Mouse (Mus musculus) G1E (cell line): ENCODE data around the gene Pik3c2b. TPM values are rescaled to one million over a fixed set of nuclear protein-coding genes. Genes with fewer than 3 reads are reported as not detected.

Source experiments
- ATAC-seq: 2 replicates; pipeline ENCODE4 v1.8.0; 2016; ENCODE audit warnings: mild to moderate bottlenecking; ENCODE audit not compliant: insufficient number of reproducible peaks, poor library complexity, low FRiP score, severe bottlenecking; ENCODE audit errors: extremely low read depth
- DNase-seq: peaks from one replicate; pipeline ENCODE4 v3.0.0; 2012; ENCODE audit warnings: low spot score
- H3K27me3 ChIP-seq: 2 replicates; pipeline ENCODE4 v1.6.1; 2012; ENCODE audit warnings: mild to moderate bottlenecking, low read length, inconsistent platforms; ENCODE audit not compliant: insufficient read depth
- H3K36me3 ChIP-seq: replicated peaks from 2 replicates; pipeline ENCODE3; 2012; ENCODE audit warnings: mild to moderate bottlenecking, inconsistent platforms
- H3K4me1 ChIP-seq: 2 replicates; pipeline ENCODE4 v1.6.1; 2012; ENCODE audit warnings: low read depth, low read length, inconsistent platforms, mixed read lengths; ENCODE audit not compliant: insufficient read depth
- H3K4me3 ChIP-seq: 2 replicates; pipeline ENCODE4 v1.5.1; 2012; ENCODE audit warnings: low read depth, mild to moderate bottlenecking, inconsistent platforms, low read length, moderate library complexity, mixed read lengths
- H3K9me3 ChIP-seq: replicated peaks from 2 replicates; pipeline ENCODE4 v1.6.1; 2012; ENCODE audit warnings: inconsistent platforms
- CTCF ChIP-seq: IDR thresholded peaks from 2 replicates; pipeline ENCODE4 v1.5.1; 2012; ENCODE audit warnings: low read depth, low read length, inconsistent platforms, mixed read lengths
- GATA1 ChIP-seq: IDR thresholded peaks from 2 replicates; pipeline ENCODE4 v1.6.1; 2012; ENCODE audit warnings: borderline replicate concordance, low read length, inconsistent platforms, mixed read lengths
- GATA2 ChIP-seq: IDR thresholded peaks from 2 replicates; pipeline ENCODE4 v1.6.1; 2012; ENCODE audit warnings: low read depth, low read length, inconsistent platforms, borderline replicate concordance
- POLR2AphosphoS5 ChIP-seq: IDR thresholded peaks from 2 replicates; pipeline ENCODE4 v1.6.1; 2012; ENCODE audit warnings: low read depth, low read length, inconsistent platforms; ENCODE audit not compliant: insufficient replicate concordance
- TAL1 ChIP-seq: conservative IDR thresholded peaks from 2 replicates; pipeline ENCODE4 v1.6.1; 2012; ENCODE audit warnings: low read depth, low read length, inconsistent platforms, mixed read lengths
- polyA plus RNA-seq: library from polyadenylated mRNA; stranded (reverse); fragments of >175 nt; gene quantifications from 2 replicates; pipeline ENCODE4 v1.2.3, GENCODE M21; 2012
- total RNA-seq, 2 experiments: library from RNA; stranded (forward) in 1 of 2; stranded (reverse) in 1 of 2; fragments of 200-1000 nt in 1 of 2; fragments of >200 nt in 1 of 2; fragmentation: Nextera tagmentation in 1 of 2; gene quantifications; 2 replicates each; pipeline ENCODE4 v1.2.3; 2014 to 2017

Pik3c2b gene
- total and polyA plus RNA-seq, 3 experiments, result 0.27 TPM; not detected in 2

DNA sequence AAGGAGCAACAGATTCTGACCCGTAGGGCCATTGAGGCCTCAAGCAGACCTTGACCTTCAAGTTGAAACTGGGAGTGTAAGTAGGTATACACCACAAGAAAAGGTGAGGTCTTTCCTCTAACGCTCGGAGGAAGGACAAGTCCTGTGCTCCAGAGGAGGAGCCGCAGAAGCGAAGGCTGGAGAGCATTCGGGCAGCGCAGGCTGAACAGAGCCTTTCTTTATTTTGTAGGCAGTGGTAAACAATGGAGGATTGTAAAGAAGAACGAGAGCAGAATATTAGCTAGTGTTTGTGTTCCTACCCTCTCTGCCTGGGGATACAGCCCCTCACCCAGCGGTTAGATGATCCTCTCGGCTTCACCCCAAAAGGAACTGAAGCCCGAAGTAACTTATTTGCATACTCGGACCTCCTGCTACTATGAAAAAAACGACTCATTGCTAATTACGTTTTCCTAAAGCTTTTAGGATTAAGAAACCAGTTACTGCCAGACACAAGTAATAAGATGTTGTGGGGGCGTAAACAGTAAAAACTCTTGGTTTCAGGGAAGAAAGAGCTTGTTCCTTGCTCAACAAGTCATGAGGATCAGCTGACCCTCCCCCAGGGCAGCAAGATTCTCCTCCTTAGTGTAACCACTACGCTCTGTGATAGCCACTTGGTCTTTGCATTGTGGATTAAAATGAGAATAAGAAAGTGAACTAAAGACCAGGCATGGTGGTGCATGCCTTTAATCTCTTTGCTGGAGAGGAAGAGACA, 84.2 kb downstream of the Pik3c2b start:
- peak overlapping the region; percentile 48; the same call in 1 of the 2 replicates for H3K4me3 ChIP-seq
- TF ChIP-seq TAL1 (no peak), POLR2AphosphoS5 (no peak), CTCF (no peak), GATA2 (no peak), GATA1 (no peak)
- peaks cover 30% of the 10 kb centered on the region for H3K4me1 ChIP-seq
- no peak for ATAC-seq
- H3K9me3 ChIP-seq, result no peaks in the 10 kb centered on the region; the same call in 1 of the 2 replicates
- peaks cover 28% of the 10 kb centered on the region for H3K36me3 ChIP-seq
- DNase-seq, result no peak
- no peaks in the 10 kb centered on the region for H3K27me3 ChIP-seq

DNA sequence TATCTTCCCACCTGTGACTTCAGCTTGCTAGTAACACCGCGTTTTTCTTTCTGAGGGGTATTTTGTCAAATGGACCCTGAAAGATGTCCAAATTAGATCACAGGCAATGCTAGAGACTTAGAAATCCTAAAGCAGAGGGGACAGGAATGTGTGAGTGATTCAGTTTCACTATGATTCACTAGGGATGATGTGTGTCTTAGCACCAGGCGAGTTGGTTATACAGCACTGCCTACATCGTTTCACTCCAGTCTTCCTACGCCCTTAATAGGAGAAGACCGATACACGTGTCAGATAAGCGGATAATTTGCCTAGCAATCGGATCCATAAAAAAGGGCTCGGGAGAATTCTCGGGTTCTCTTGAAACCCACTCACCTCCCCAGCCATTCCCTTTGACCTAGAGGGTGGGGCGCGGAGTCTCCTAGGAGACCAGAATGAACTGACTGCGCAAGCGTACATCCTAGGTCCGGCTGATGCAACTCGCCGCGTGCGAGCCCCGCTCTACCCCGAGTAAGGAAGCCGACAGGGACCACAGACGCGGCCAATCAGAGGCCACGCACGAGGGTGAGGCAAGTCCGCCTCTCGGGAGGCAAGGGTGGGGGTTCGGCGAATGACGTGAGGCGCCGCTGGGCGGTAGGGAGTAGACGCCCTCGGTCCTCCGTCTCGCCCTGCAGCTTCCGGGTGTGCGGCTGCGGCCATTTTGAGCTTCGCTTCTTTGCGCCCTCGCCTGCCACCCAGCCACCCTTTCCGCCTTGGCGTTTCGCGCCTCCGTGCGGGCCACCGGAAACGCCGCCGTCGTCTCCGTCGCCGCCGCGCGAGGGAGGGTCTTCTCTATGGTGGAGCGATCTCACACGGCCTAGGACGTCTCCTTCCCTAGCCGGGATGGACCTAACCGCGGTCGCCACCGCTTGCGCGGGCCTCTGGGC, 85.4 kb downstream of the Pik3c2b start, which contains the start of gene Ppp1r15b:
Ppp1r15b (plus strand) TSS at position 506 of the 923 bp plus-strand sequence.
- Histone ChIP-seq H3K4me3 (peak within 1 kb of the TSS; percentile 78), H3K27me3 (no peaks in the 10 kb centered on the region)
- TF ChIP-seq CTCF (no peak), GATA2 (no peak), POLR2AphosphoS5 (no peak), TAL1 (no peak), GATA1 (no peak)

DNA sequence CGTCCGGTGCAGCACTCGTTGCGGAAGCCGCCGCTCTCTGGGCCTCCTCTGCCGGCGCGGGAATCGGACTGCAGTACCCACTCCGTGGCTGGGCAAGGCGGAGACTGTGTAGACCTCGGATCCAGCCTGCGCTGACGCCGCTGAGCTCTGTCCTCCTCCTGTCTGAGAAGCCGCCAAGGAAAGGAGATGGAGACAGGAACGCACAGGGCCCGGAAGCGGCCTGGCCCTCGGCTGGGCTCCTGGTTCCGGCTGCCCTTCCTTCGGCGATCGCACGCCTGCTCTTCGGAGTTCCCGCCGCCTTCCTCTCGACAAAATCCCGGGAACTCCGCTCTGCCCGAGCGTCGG, 86.1 kb downstream of the Pik3c2b start:
- H3K36me3 ChIP-seq, result peaks cover 43% of the 10 kb centered on the region
- peak overlapping the region; percentile 78 for H3K4me3 ChIP-seq
- ATAC-seq (no peak), DNase-seq (no peak)
- H3K9me3 ChIP-seq, result no peaks in the 10 kb centered on the region
- no peaks in the 10 kb centered on the region for H3K27me3 ChIP-seq
- TF ChIP-seq TAL1 (no peak), GATA1 (no peak), CTCF (no peak), GATA2 (no peak), POLR2AphosphoS5 (no peak)
- H3K4me1 ChIP-seq, result peaks cover 38% of the 10 kb centered on the region

More for the DNA sequence above, 85.4 kb downstream of the Pik3c2b start, which contains the start of gene Ppp1r15b:
- Histone ChIP-seq H3K9me3 (no peaks in the 10 kb centered on the region), H3K4me1 (peaks cover 37% of the 10 kb centered on the region), H3K36me3 (peaks cover 36% of the 10 kb centered on the region)
- DNase-seq, result peak; percentile 99
- ATAC-seq, result peak; percentile 89

DNA sequence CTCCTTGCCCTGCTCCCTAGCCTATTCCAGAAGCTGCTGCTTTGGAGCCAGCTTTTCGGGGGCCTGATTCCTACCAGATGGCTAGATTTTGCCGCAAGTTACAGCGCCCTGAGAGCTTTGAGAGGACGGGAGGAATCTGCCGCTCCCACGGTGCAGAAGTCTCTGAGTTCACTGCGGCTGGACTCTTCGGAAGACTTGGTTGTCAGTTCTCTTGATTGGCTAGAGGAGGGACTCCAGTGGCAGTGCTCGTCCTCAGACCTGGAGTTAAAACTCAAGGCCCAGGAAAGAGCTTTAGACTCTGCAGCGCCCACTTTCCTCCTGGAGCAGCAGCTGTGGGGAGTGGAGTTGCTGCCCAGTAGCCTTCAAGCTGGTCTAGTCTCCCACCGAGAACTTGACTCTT, 86.5 kb downstream of the Pik3c2b start:
- Histone ChIP-seq H3K4me3 (peak overlapping the region; percentile 78), H3K9me3 (no peaks in the 10 kb centered on the region), H3K36me3 (peaks cover 47% of the 10 kb centered on the region), H3K4me1 (peaks cover 42% of the 10 kb centered on the region), H3K27me3 (no peaks in the 10 kb centered on the region)
- no peak for DNase-seq
- no peak for TF ChIP-seq CTCF
- TF ChIP-seq GATA1, result no peak
- TF ChIP-seq POLR2AphosphoS5, result no peak
- TF ChIP-seq TAL1, result no peak
- no peak for TF ChIP-seq GATA2
- no peak for ATAC-seq

DNA sequence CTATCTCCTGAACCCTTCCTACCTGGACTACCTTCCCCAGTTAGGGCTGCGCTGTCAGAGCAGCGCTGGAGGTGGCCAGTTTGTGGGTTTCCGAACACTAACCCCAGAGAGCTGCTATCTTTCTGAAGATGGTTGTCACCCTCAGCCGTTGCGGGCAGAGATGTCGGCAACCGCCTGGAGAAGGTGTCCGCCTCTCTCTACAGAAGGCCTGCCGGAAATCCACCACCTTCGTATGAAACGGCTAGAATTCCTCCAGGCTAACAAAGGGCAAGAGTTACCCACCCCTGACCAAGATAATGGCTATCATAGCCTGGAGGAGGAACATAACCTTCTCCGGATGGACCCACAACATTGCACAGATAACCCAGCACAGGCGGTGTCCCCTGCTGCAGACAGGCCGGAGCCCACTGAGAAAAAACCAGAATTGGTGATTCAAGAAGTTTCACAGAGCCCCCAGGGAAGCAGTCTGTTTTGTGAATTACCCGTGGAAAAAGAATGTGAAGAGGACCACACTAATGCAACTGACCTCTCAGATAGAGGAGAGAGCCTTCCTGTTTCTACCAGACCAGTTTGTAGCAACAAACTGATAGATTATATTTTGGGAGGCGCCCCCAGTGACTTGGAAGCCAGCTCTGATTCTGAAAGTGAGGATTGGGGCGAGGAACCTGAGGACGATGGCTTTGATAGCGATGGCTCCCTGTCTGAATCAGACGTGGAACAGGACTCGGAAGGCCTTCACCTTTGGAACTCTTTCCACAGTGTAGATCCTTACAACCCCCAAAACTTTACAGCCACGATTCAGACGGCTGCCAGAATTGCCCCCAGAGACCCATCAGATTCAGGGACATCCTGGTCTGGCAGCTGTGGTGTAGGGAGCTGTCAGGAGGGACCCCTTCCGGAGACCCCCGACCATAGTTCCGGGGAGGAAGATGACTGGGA, 87.2 kb downstream of the Pik3c2b start:
- Histone ChIP-seq H3K4me3 (peak overlapping the region; percentile 78), H3K9me3 (no peaks in the 10 kb centered on the region), H3K36me3 (peaks cover 54% of the 10 kb centered on the region), H3K27me3 (no peaks in the 10 kb centered on the region), H3K4me1 (peaks cover 46% of the 10 kb centered on the region)
- no peak for ATAC-seq
- TF ChIP-seq TAL1, result no peak
- no peak for TF ChIP-seq POLR2AphosphoS5
- TF ChIP-seq CTCF, result no peak
- TF ChIP-seq GATA1, result no peak
- no peak for TF ChIP-seq GATA2
- DNase-seq, result no peak
